8 mouse cellular contexts compared by ENCODE assay signal in the genomic region with DNA sequence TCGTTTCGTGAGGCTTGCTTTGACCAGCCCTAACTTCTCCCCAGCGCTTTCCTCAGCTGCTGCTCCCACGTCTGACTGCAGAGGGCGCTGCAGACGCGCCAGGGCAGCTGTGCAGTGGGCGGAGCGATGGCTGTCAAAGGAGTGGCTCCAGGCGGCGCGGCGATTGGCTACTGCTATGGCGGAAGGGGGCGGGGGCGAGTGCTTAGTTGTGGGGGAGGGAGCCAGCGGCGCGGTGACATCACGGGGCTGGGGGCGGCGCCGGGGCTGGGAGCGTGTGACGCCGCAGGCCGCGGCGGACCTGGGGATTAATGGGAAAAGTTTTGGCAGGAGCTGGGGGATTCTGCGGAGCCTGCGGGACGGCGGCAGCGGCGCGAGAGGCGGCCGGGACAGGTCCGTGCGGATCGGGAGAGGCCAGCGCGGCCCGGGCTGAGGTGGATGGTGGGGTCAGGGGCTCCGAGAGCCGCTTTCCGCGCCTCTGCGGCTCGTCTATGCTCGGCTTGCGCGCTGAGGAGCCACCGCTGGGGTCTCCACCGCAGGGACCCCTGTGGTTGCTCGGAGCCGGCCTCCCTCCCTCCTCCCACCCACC. TPM values are rescaled to one million over a fixed set of nuclear protein-coding genes. Genes with fewer than 3 reads are reported as not detected.
DNase-seq lines count a peak whose midpoint lies in the region; ATAC-seq and TF ChIP-seq lines count a peak whose summit lies in the region.

A gene (plus strand): TSS at position 226 of the 586 bp plus-strand sequence.

- peak; percentile 97 for ATAC-seq in hindbrain, postnatal 0 days
- ATAC-seq in megakaryocyte, adult 5-6 weeks (ENCODE audit: poor library complexity, severe bottlenecking): peak; percentile 96

- H3K9ac ChIP-seq in hindbrain, postnatal 0 days (replicated peaks; ENCODE audit: low read length): peak within 1 kb of the TSS; percentile 81

- no peaks in the 10 kb centered on the region for H3K27me3 ChIP-seq in hindbrain, postnatal 0 days (ENCODE audit: insufficient read depth, low read length)

- intact Hi-C loops in gastrocnemius, adult 2 months (cut with DNase I): loop anchor here (10.0 kb wide), 1 partner anchor 292 kb away; no protein-coding TSS in a partner anchor
- intact Hi-C loops in left cerebral cortex, adult 2 months (cut with DNase I): loop anchor here (1.0 to 5.0 kb wide), 2 partner anchors 77 to 295 kb away; no protein-coding TSS in a partner anchor

- H3K4me2 ChIP-seq in hindbrain, postnatal 0 days (ENCODE audit: low read depth, low read length): peak within 1 kb of the TSS; percentile 90

- under 1% methylated on average over 52 of the region's 57 CpGs for WGBS in hindbrain, postnatal 0 days

- TF ChIP-seq CTCF in gastrocnemius, adult 2 months (IDR thresholded peaks at IDR 0.05): peak; percentile 87
- TF ChIP-seq CTCF in hindbrain, postnatal 0 days (IDR thresholded peaks at IDR 0.05; ENCODE audit: low read depth): peak; percentile 98
- TF ChIP-seq CTCF in left cerebral cortex, adult 2 months (IDR thresholded peaks at IDR 0.05): peak; percentile 80

- H3K27ac ChIP-seq in gastrocnemius, adult 2 months: peak within 1 kb of the TSS; percentile 100
- peak within 1 kb of the TSS; percentile 82 for H3K27ac ChIP-seq in hindbrain, postnatal 0 days
- peak within 1 kb of the TSS; percentile 95 for H3K27ac ChIP-seq in left cerebral cortex, adult 2 months

- H3K9me3 ChIP-seq in hindbrain, postnatal 0 days (ENCODE audit: low read length): no peaks in the 10 kb centered on the region

- DNase-seq in WW6 (ENCODE audit: low read depth, low spot score): peak; percentile 85
- peak; percentile 99 for DNase-seq in cerebellum, postnatal 4 days (ENCODE audit: low spot score in 2 of 2)
- peak; percentile 100 for DNase-seq in gastrocnemius, adult 2 months
- peak; percentile 98 for DNase-seq in hindbrain, postnatal 0 days (ENCODE audit: low spot score)
- peak; percentile 97 to 99 for DNase-seq in left cerebral cortex, adult 2 months (ENCODE audit: extremely low spot score in 1 of 2, low spot score in 2 of 2)
- DNase-seq in right cerebral cortex, adult 2 months (ENCODE audit: low spot score in 2 of 2): peak; percentile 97 to 98
- DNase-seq in urinary bladder, postnatal 14 days (ENCODE audit: low spot score): peak; percentile 99

- no peaks in the 10 kb centered on the region for H3K36me3 ChIP-seq in hindbrain, postnatal 0 days (ENCODE audit: insufficient read depth, low read length)

- H3K4me3 ChIP-seq in gastrocnemius, adult 2 months: peak within 1 kb of the TSS; percentile 94
- H3K4me3 ChIP-seq in hindbrain, postnatal 0 days (ENCODE audit: low read length): peak within 1 kb of the TSS; percentile 75
- peak within 1 kb of the TSS; percentile 100 for H3K4me3 ChIP-seq in left cerebral cortex, adult 2 months

- H3K4me1 ChIP-seq in hindbrain, postnatal 0 days (ENCODE audit: insufficient read depth, low read length): 0 out of 2 replicates have a peak, but pooled peaks cover 6% of the 10 kb centered on the region

RNA-seq across cellular contexts. Expression of the gene that starts here (rescaled TPM):
- 10 to 100 TPM; 29.1 to 30.7 TPM for total RNA-seq in gastrocnemius, adult 2 months (2021)
- 16.4 and 16.6 TPM in 2 replicates for total RNA-seq in hindbrain, postnatal 0 days (2014; rRNA removed)
- polyA plus RNA-seq in hindbrain, postnatal 0 days (2015; fragmentation: Nextera tagmentation; extraction: Ambion mirVana): 1.4 and 1.7 TPM in 2 replicates
- 10 to 100 TPM; 28.8 to 29.2 TPM for total RNA-seq in left cerebral cortex, adult 2 months (2021)
- 19.5 and 19.6 TPM in 2 replicates for total RNA-seq in megakaryocyte, adult 5-6 weeks (2015)
- 4.4 and 8.2 TPM in 2 replicates for total RNA-seq in megakaryocyte, adult 5-6 weeks (2017)

Comparison
In these comparisons a context has a peak if more than half of its experiments do, and no peak if none do; other contexts are left out.
1. Peak in every context shown above with its lines: DNase-seq, ATAC-seq, H3K4me3 ChIP-seq and H3K27ac ChIP-seq.